Mouse (Mus musculus) right cerebral cortex, postnatal 10 days (tissue): ENCODE measurements around the gene Pygo1.

Source experiments
- DNase-seq, 2 experiments: peaks; one replicate each; pipeline ENCODE4 v3.0.0; 2021; ENCODE audit warnings: low spot score in 2 of 2

The Pygo1 gene

GRCm38 (mm10) chr9:72992576-72992975 lies 67.1 kb downstream of the Pygo1 start:
- DNase-seq = no peak

GRCm38 (mm10) chr9:72996167-72996566 lies 70.7 kb downstream of the Pygo1 start:
- no peak for DNase-seq

- no peak for DNase-seq
These were observed 71.4 kb downstream of the Pygo1 start for GRCm38 (mm10) chr9:72996806-72997205.

GRCm38 (mm10) chr9:73000487-73000886 lies 75.0 kb downstream of the Pygo1 start:
- DNase-seq = no peak

GRCm38 (mm10) chr9:73001314-73002011 lies 76.0 kb downstream of the Pygo1 start:
- DNase-seq = no peak
